Mouse (Mus musculus) megakaryocyte progenitor cell, adult 5-6 weeks (primary cell): ENCODE results near the gene Ptgr2. TPM values are rescaled to one million over a fixed set of nuclear protein-coding genes. Genes with fewer than 3 reads are reported as not detected.

Experiments
- ATAC-seq: replicated peaks from 2 replicates; pipeline ENCODE4 v1.8.0; 2016; ENCODE audit warnings: mild to moderate bottlenecking, moderate TSS enrichment, inconsistent platforms; ENCODE audit not compliant: poor library complexity
- total RNA-seq, 2 experiments: library from RNA; stranded (forward) in 1 of 2; stranded (reverse) in 1 of 2; fragments of 157-497, 149-512 nt in 1 of 2; fragments of 200-1000 nt in 1 of 2; gene quantifications; 2 replicates each; pipeline versions ENCODE4 v1.2.3 to v1.2.4; 2015 to 2017

The Ptgr2 gene
- total RNA-seq (2015) (15.6 and 20.5 TPM in 2 replicates), total RNA-seq (2017) (58.3 and 69.6 TPM in 2 replicates)

GRCm38 (mm10) chr12:84284885-84285592, at the start of gene Ptgr2:
TSS of gene Ptgr2 (plus strand) at chr12:84285232.
- ATAC-seq: peak; percentile 99

- ATAC-seq: no peak
Measured at GRCm38 (mm10) chr12:84235577-84235976, 49.5 kb upstream of the Ptgr2 start.

GRCm38 (mm10) chr12:84235981-84236752, 48.9 kb upstream of the Ptgr2 start:
- ATAC-seq: no peak

- peak; percentile 61 for ATAC-seq
Measured at GRCm38 (mm10) chr12:84237036-84237435, 48.0 kb upstream of the Ptgr2 start.

- ATAC-seq: peak; percentile 96
Measured at GRCm38 (mm10) chr12:84243076-84243770, 41.8 kb upstream of the Ptgr2 start.

GRCm38 (mm10) chr12:84245683-84246082, 39.3 kb upstream of the Ptgr2 start:
- ATAC-seq: no peak

GRCm38 (mm10) chr12:84249217-84249616, 35.8 kb upstream of the Ptgr2 start:
- ATAC-seq: peak; percentile 98

- ATAC-seq: peak; percentile 86
Measured at GRCm38 (mm10) chr12:84252811-84253210, 32.2 kb upstream of the Ptgr2 start.

GRCm38 (mm10) chr12:84254886-84255285, 30.1 kb upstream of the Ptgr2 start:
- no peak for ATAC-seq

- ATAC-seq: no peak
Measured at GRCm38 (mm10) chr12:84260363-84260762, 24.7 kb upstream of the Ptgr2 start.

GRCm38 (mm10) chr12:84267264-84267663, 17.8 kb upstream of the Ptgr2 start:
- no peak for ATAC-seq

- ATAC-seq: no peak
Measured at GRCm38 (mm10) chr12:84273366-84273765, 11.7 kb upstream of the Ptgr2 start.

GRCm38 (mm10) chr12:84275288-84275687, 9.7 kb upstream of the Ptgr2 start:
- peak; percentile 99 for ATAC-seq

GRCm38 (mm10) chr12:84276288-84276687, 8.7 kb upstream of the Ptgr2 start:
- ATAC-seq: no peak

GRCm38 (mm10) chr12:84276799-84277198, 8.2 kb upstream of the Ptgr2 start:
- no peak for ATAC-seq

- peak; percentile 36; the same call in 1 of the 2 replicates for ATAC-seq
Measured at GRCm38 (mm10) chr12:84277832-84278231, 7.2 kb upstream of the Ptgr2 start.

GRCm38 (mm10) chr12:84278901-84279300, 6.1 kb upstream of the Ptgr2 start:
- ATAC-seq: no peak

- ATAC-seq: no peak
Measured at GRCm38 (mm10) chr12:84284391-84284790, 641 bp upstream of the Ptgr2 start.

- peak; percentile 4; the same call in 1 of the 2 replicates for ATAC-seq
Measured at GRCm38 (mm10) chr12:84285593-84285968, 549 bp downstream of the Ptgr2 start.

- peak; percentile 49 for ATAC-seq
Measured at GRCm38 (mm10) chr12:84288461-84288860, 3.4 kb downstream of the Ptgr2 start.

- ATAC-seq: no peak
Measured at GRCm38 (mm10) chr12:84297851-84298250, 12.8 kb downstream of the Ptgr2 start.
